Mouse (Mus musculus): ENCODE measurements at regions not wholly inside any gene's neighbourhood (a gene's known extent, or its start where the extent isn't known, plus 50 kb on each side); places are given as distances from the start of the nearest gene placed in this dataset.
"Not testable (repeated sequence)": the region's sequence is repeated elsewhere in the genome, so short reads cannot be mapped to it uniquely, and the experiment has no call there.

GRCm38 (mm10) chr14:37412583-37412982 lies 277.5 kb upstream of the Ghitm start:
- not testable (repeated sequence) for H3K4me2 ChIP-seq; H3K4me3 ChIP-seq; H3K27me3 ChIP-seq; H3K36me3 ChIP-seq; ATAC-seq (ENCODE audit: borderline replicate concordance, extremely low read depth, low FRiP score, low TSS enrichment); H3K4me1 ChIP-seq; H3K9me3 ChIP-seq; H3K9ac ChIP-seq; H3K27ac ChIP-seq
- 32% methylated on average over 1 of the region's 1 CpGs for WGBS

GRCm38 (mm10) chr14:37371972-37372371 lies 236.9 kb upstream of the Ghitm start:
- Histone ChIP-seq H3K9me3 (no peaks in the 10 kb centered on the region), H3K36me3 (no peaks in the 10 kb centered on the region), H3K4me1 (no peaks in the 10 kb centered on the region), H3K4me3 (no peak overlapping the region), H3K9ac (no peak overlapping the region), H3K27ac (no peak overlapping the region), H3K27me3 (no peaks in the 10 kb centered on the region), H3K4me2 (no peak overlapping the region)
- WGBS, result 83% methylated on average over 1 of the region's 1 CpGs
- ATAC-seq (ENCODE audit: borderline replicate concordance, extremely low read depth, low FRiP score, low TSS enrichment), result no peak

- H3K27me3 ChIP-seq, result no peaks in the 10 kb centered on the region
- WGBS, result 49% methylated on average over 3 of the region's 3 CpGs
- no peaks in the 10 kb centered on the region for H3K4me1 ChIP-seq
- H3K9ac ChIP-seq, result no peak overlapping the region
- no peaks in the 10 kb centered on the region for H3K9me3 ChIP-seq
- no peak for ATAC-seq (ENCODE audit: borderline replicate concordance, extremely low read depth, low FRiP score, low TSS enrichment)
- H3K27ac ChIP-seq, result no peak overlapping the region
- no peaks in the 10 kb centered on the region for H3K36me3 ChIP-seq
- no peak overlapping the region for H3K4me2 ChIP-seq
- H3K4me3 ChIP-seq, result no peak overlapping the region
Observed at GRCm38 (mm10) chr14:37361896-37362295, 226.8 kb upstream of the Ghitm start.

GRCm38 (mm10) chr14:37355968-37356704 lies 221.1 kb upstream of the Ghitm start:
- no peaks in the 10 kb centered on the region for H3K9me3 ChIP-seq
- H3K9ac ChIP-seq, result no peak overlapping the region
- no peak overlapping the region for H3K4me2 ChIP-seq
- no peaks in the 10 kb centered on the region for H3K36me3 ChIP-seq
- no peaks in the 10 kb centered on the region for H3K4me1 ChIP-seq
- no peak overlapping the region for H3K27ac ChIP-seq
- no peak overlapping the region for H3K4me3 ChIP-seq
- ATAC-seq (ENCODE audit: borderline replicate concordance, extremely low read depth, low FRiP score, low TSS enrichment), result no peak
- WGBS, result 38% methylated on average over 9 of the region's 9 CpGs
- H3K27me3 ChIP-seq, result no peaks in the 10 kb centered on the region

GRCm38 (mm10) chr14:37323392-37323791 lies 188.3 kb upstream of the Ghitm start:
- H3K4me1 ChIP-seq, result no peaks in the 10 kb centered on the region
- H3K27ac ChIP-seq, result no peak overlapping the region
- H3K9me3 ChIP-seq, result no peaks in the 10 kb centered on the region
- no peak overlapping the region for H3K4me3 ChIP-seq
- no peak for ATAC-seq (ENCODE audit: borderline replicate concordance, extremely low read depth, low FRiP score, low TSS enrichment)
- H3K36me3 ChIP-seq, result no peaks in the 10 kb centered on the region
- H3K4me2 ChIP-seq, result no peak overlapping the region
- no peak overlapping the region for H3K9ac ChIP-seq
- H3K27me3 ChIP-seq, result no peaks in the 10 kb centered on the region
- 41% methylated on average over 4 of the region's 4 CpGs for WGBS

- no peak for ATAC-seq (ENCODE audit: borderline replicate concordance, extremely low read depth, low FRiP score, low TSS enrichment)
- no peak overlapping the region for H3K27ac ChIP-seq
- WGBS, result 73% methylated on average over 7 of the region's 7 CpGs
- no peaks in the 10 kb centered on the region for H3K4me1 ChIP-seq
- no peak overlapping the region for H3K9ac ChIP-seq
- no peak overlapping the region for H3K4me2 ChIP-seq
- no peak overlapping the region for H3K4me3 ChIP-seq
- no peaks in the 10 kb centered on the region for H3K27me3 ChIP-seq
- no peaks in the 10 kb centered on the region for H3K36me3 ChIP-seq
- no peaks in the 10 kb centered on the region for H3K9me3 ChIP-seq
Observed at GRCm38 (mm10) chr14:37315239-37315895, 180.3 kb upstream of the Ghitm start.

GRCm38 (mm10) chr14:37313906-37314305 lies 178.8 kb upstream of the Ghitm start:
- H3K9me3 ChIP-seq, result no peaks in the 10 kb centered on the region
- H3K9ac ChIP-seq, result no peak overlapping the region
- H3K4me2 ChIP-seq, result no peak overlapping the region
- no peaks in the 10 kb centered on the region for H3K36me3 ChIP-seq
- H3K27ac ChIP-seq, result no peak overlapping the region
- H3K27me3 ChIP-seq, result no peaks in the 10 kb centered on the region
- ATAC-seq (ENCODE audit: borderline replicate concordance, extremely low read depth, low FRiP score, low TSS enrichment), result no peak
- no peak overlapping the region for H3K4me3 ChIP-seq
- no peaks in the 10 kb centered on the region for H3K4me1 ChIP-seq

GRCm38 (mm10) chr14:37312887-37313286 lies 177.8 kb upstream of the Ghitm start:
- Histone ChIP-seq H3K4me2 (no peak overlapping the region), H3K27ac (no peak overlapping the region), H3K9ac (no peak overlapping the region), H3K27me3 (no peaks in the 10 kb centered on the region), H3K9me3 (no peaks in the 10 kb centered on the region), H3K4me3 (no peak overlapping the region), H3K36me3 (no peaks in the 10 kb centered on the region), H3K4me1 (no peaks in the 10 kb centered on the region)
- no peak for ATAC-seq (ENCODE audit: borderline replicate concordance, extremely low read depth, low FRiP score, low TSS enrichment)
- WGBS, result 82% methylated on average over 3 of the region's 3 CpGs

- 13% methylated on average over 2 of the region's 2 CpGs for WGBS
- Histone ChIP-seq H3K4me2 (no peak overlapping the region), H3K27me3 (no peaks in the 10 kb centered on the region), H3K36me3 (no peaks in the 10 kb centered on the region), H3K27ac (no peak overlapping the region), H3K4me3 (no peak overlapping the region), H3K9ac (no peak overlapping the region), H3K4me1 (no peaks in the 10 kb centered on the region), H3K9me3 (no peaks in the 10 kb centered on the region)
- ATAC-seq (ENCODE audit: borderline replicate concordance, extremely low read depth, low FRiP score, low TSS enrichment), result no peak
Observed at GRCm38 (mm10) chr14:37306622-37307274, 171.7 kb upstream of the Ghitm start.

GRCm38 (mm10) chr14:37298631-37299030 lies 163.6 kb upstream of the Ghitm start:
- Histone ChIP-seq H3K27ac (no peak overlapping the region), H3K36me3 (no peaks in the 10 kb centered on the region), H3K4me2 (no peak overlapping the region), H3K9ac (no peak overlapping the region), H3K27me3 (no peaks in the 10 kb centered on the region), H3K4me1 (no peaks in the 10 kb centered on the region), H3K9me3 (no peaks in the 10 kb centered on the region), H3K4me3 (no peak overlapping the region)
- ATAC-seq (ENCODE audit: borderline replicate concordance, extremely low read depth, low FRiP score, low TSS enrichment), result no peak

GRCm38 (mm10) chr14:37296531-37296930 lies 161.5 kb upstream of the Ghitm start:
- Histone ChIP-seq H3K27ac (no peak overlapping the region), H3K4me2 (no peak overlapping the region), H3K27me3 (no peaks in the 10 kb centered on the region), H3K4me1 (no peaks in the 10 kb centered on the region), H3K36me3 (no peaks in the 10 kb centered on the region), H3K9ac (no peak overlapping the region), H3K9me3 (no peaks in the 10 kb centered on the region), H3K4me3 (no peak overlapping the region)
- ATAC-seq (ENCODE audit: borderline replicate concordance, extremely low read depth, low FRiP score, low TSS enrichment), result no peak
- 39% methylated on average over 1 of the region's 1 CpGs for WGBS

- Histone ChIP-seq H3K4me2 (no peak overlapping the region), H3K4me3 (no peak overlapping the region), H3K4me1 (no peaks in the 10 kb centered on the region), H3K9ac (no peak overlapping the region), H3K27me3 (no peaks in the 10 kb centered on the region), H3K9me3 (no peaks in the 10 kb centered on the region), H3K36me3 (no peaks in the 10 kb centered on the region), H3K27ac (no peak overlapping the region)
- ATAC-seq (ENCODE audit: borderline replicate concordance, extremely low read depth, low FRiP score, low TSS enrichment), result no peak
- 21% methylated on average over 4 of the region's 4 CpGs for WGBS
Observed at GRCm38 (mm10) chr14:37292084-37292860, 157.2 kb upstream of the Ghitm start.

Data from lung, embryonic 15.5 days (tissue).